In genomic region chr12:76448127-76448526, GRCm38 (mm10) we compare ENCODE assay signal across 23 mouse cellular contexts. TPM values are rescaled to one million over a fixed set of nuclear protein-coding genes. Genes with fewer than 3 reads are reported as not detected.
A peak's percentile ranks its signal among the peaks of the same experiment; 100 is the strongest.
DNase-seq lines count a peak whose midpoint lies in the region; ATAC-seq and TF ChIP-seq lines count a peak whose summit lies in the region.
"Had no signal": no experiment of that assay in that cellular context is flagged by ENCODE, and none has a peak within 500 bp of the region (broad histone marks: within the 10 kb centered on the region; RNA-seq: fewer than 3 reads in every experiment).

No protein-coding gene starts in this region.

- H3K4me1 ChIP-seq in heart, embryonic 14.5 days (ENCODE audit: control insufficient read depth in 2 of 2, insufficient read depth in 2 of 2, low read length in 2 of 2), result peaks cover 3 to 12% of the 10 kb centered on the region in 2 experiments; a peak in 2 of 4 replicates
- peaks cover 7% of the 10 kb centered on the region; the same call in 1 of the 2 replicates for H3K4me1 ChIP-seq in lung, embryonic 15.5 days
- H3K4me1 ChIP-seq in intestine, postnatal 0 days (replicated peaks; ENCODE audit: control insufficient read depth, insufficient read depth, low read length), result no peaks in the 10 kb centered on the region
- no peaks in the 10 kb centered on the region for H3K4me1 ChIP-seq in forebrain, embryonic 12.5 days
- H3K4me1 ChIP-seq: embryonic facial prominence, embryonic 15.5 days; forebrain, embryonic 15.5 days; neural tube, embryonic 15.5 days had no signal

- H3K4me2 ChIP-seq in heart, embryonic 14.5 days (ENCODE audit: low read length), result peak overlapping the region; percentile 57
- peak overlapping the region; percentile 44 for H3K4me2 ChIP-seq in lung, embryonic 15.5 days
- no peak overlapping the region for H3K4me2 ChIP-seq in intestine, postnatal 0 days (replicated peaks; ENCODE audit: low read depth)
- no peak overlapping the region for H3K4me2 ChIP-seq in forebrain, embryonic 12.5 days
- H3K4me2 ChIP-seq: embryonic facial prominence, embryonic 15.5 days; forebrain, embryonic 15.5 days; midbrain, embryonic 11.5 days; neural tube, embryonic 15.5 days had no signal

- peak overlapping the region; percentile 67 for H3K9ac ChIP-seq in heart, embryonic 14.5 days (ENCODE audit: low read length)
- no peak overlapping the region for H3K9ac ChIP-seq in lung, embryonic 15.5 days
- no peak overlapping the region for H3K9ac ChIP-seq in intestine, postnatal 0 days (ENCODE audit: low read depth, low read length)
- H3K9ac ChIP-seq in forebrain, embryonic 12.5 days, result no peak overlapping the region
- H3K9ac ChIP-seq: embryonic facial prominence, embryonic 15.5 days; forebrain, embryonic 15.5 days; neural tube, embryonic 15.5 days had no signal

- TF ChIP-seq CTCF in intestine, postnatal 0 days (IDR thresholded peaks at IDR 0.05; ENCODE audit: low read depth), result no peak

- no peaks in the 10 kb centered on the region for H3K27me3 ChIP-seq in heart, embryonic 14.5 days (ENCODE audit: control insufficient read depth, insufficient read depth, low read length)
- no peaks in the 10 kb centered on the region for H3K27me3 ChIP-seq in lung, embryonic 15.5 days
- no peaks in the 10 kb centered on the region for H3K27me3 ChIP-seq in intestine, postnatal 0 days (replicated peaks; ENCODE audit: control insufficient read depth, insufficient read depth, low read length)
- no peaks in the 10 kb centered on the region for H3K27me3 ChIP-seq in forebrain, embryonic 12.5 days
- H3K27me3 ChIP-seq: CH12.LX; embryonic facial prominence, embryonic 15.5 days; forebrain, embryonic 15.5 days; neural tube, embryonic 15.5 days; Patski had no signal

- peak overlapping the region; percentile 71 to 81 for H3K27ac ChIP-seq in heart, embryonic 14.5 days (replicated peaks in 1 of 2; ENCODE audit: control insufficient read depth in 1 of 2, insufficient read depth in 1 of 2, low read depth in 2 of 2, low read length in 2 of 2)
- H3K27ac ChIP-seq in lung, embryonic 15.5 days, result peak overlapping the region; percentile 51; the same call in 1 of the 2 replicates
- 0 out of 2 replicates have a peak overlapping the region, but pooled peaks have one; percentile 5 for H3K27ac ChIP-seq in intestine, postnatal 0 days (ENCODE audit: low read depth, low read length)
- no peak overlapping the region for H3K27ac ChIP-seq in forebrain, embryonic 12.5 days
- H3K27ac ChIP-seq: embryonic facial prominence, embryonic 15.5 days; forebrain, embryonic 15.5 days; neural tube, embryonic 15.5 days had no signal

- DNase-seq in heart, postnatal 14 days, result no peak
- DNase-seq in lung, postnatal 25 days (ENCODE audit: low spot score), result no peak
- DNase-seq: adrenal gland, postnatal 36 days; B cell, adult 2 months; cerebellum, adult 9-10 months; kidney, adult 8-10 months; kidney, postnatal 25 days; layer of hippocampus, postnatal 36 days; thymus, postnatal 14 days had no signal

- H3K9me3 ChIP-seq in heart, embryonic 14.5 days (ENCODE audit: control insufficient read depth, low read length), result no peaks in the 10 kb centered on the region
- no peaks in the 10 kb centered on the region for H3K9me3 ChIP-seq in lung, embryonic 15.5 days
- no peaks in the 10 kb centered on the region for H3K9me3 ChIP-seq in intestine, postnatal 0 days (ENCODE audit: control insufficient read depth)
- H3K9me3 ChIP-seq in forebrain, embryonic 12.5 days, result no peaks in the 10 kb centered on the region
- H3K9me3 ChIP-seq: embryonic facial prominence, embryonic 15.5 days; forebrain, embryonic 15.5 days; G1E; neural tube, embryonic 15.5 days had no signal

- no peaks in the 10 kb centered on the region for H3K36me3 ChIP-seq in heart, embryonic 14.5 days (ENCODE audit: control insufficient read depth, insufficient read depth, low read length)
- H3K36me3 ChIP-seq in lung, embryonic 15.5 days, result no peaks in the 10 kb centered on the region
- no peaks in the 10 kb centered on the region for H3K36me3 ChIP-seq in intestine, postnatal 0 days (ENCODE audit: control insufficient read depth, insufficient read depth)
- H3K36me3 ChIP-seq in forebrain, embryonic 12.5 days (replicated peaks), result no peaks in the 10 kb centered on the region
- H3K36me3 ChIP-seq: embryonic facial prominence, embryonic 15.5 days; forebrain, embryonic 15.5 days; neural tube, embryonic 15.5 days had no signal

- H3K4me3 ChIP-seq in heart, embryonic 14.5 days (ENCODE audit: control insufficient read depth in 1 of 2, insufficient read depth in 1 of 2, low read depth in 1 of 2, low read length in 2 of 2), result peak overlapping the region; percentile 25 to 30; a peak in 3 of 4 replicates
- no peak overlapping the region for H3K4me3 ChIP-seq in lung, embryonic 15.5 days
- H3K4me3 ChIP-seq in intestine, postnatal 0 days (ENCODE audit: low read depth, low read length), result no peak overlapping the region
- no peak overlapping the region for H3K4me3 ChIP-seq in forebrain, embryonic 12.5 days (replicated peaks)
- H3K4me3 ChIP-seq: embryonic facial prominence, embryonic 15.5 days; forebrain, embryonic 15.5 days; neural tube, embryonic 15.5 days had no signal

- intact Hi-C loops in heart, postnatal 14 days (cut with DNase I), result no loop called here

- 33% methylated on average over 6 of the region's 6 CpGs for WGBS in heart, embryonic 14.5 days
- 44% methylated on average over 6 of the region's 6 CpGs for WGBS in lung, embryonic 15.5 days
- 61% methylated on average over 6 of the region's 6 CpGs for WGBS in intestine, postnatal 0 days
- 85% methylated on average over 6 of the region's 6 CpGs for WGBS in forebrain, embryonic 12.5 days

- ATAC-seq in heart, embryonic 14.5 days (ENCODE audit: insufficient number of reproducible peaks, insufficient read depth, low FRiP score, low read depth), result 0 out of 2 replicates have a peak, but pooled peaks have one; percentile 59
- no peak for ATAC-seq in lung, embryonic 15.5 days (ENCODE audit: borderline replicate concordance, extremely low read depth, low FRiP score, low TSS enrichment)
- ATAC-seq in intestine, postnatal 0 days, result no peak
- ATAC-seq in forebrain, embryonic 12.5 days (ENCODE audit: low FRiP score), result no peak
- no peak for ATAC-seq in megakaryocyte, adult 5-6 weeks (ENCODE audit: poor library complexity, severe bottlenecking)
- ATAC-seq: forebrain, embryonic 15.5 days; Patski had no signal

RNA-seq across cellular contexts. Expression of gene Ppp1r36, which starts 30.8 kb away (rescaled TPM):
- polyA plus RNA-seq in heart, embryonic 14.5 days (2014; fragmentation: Nextera tagmentation; extraction: Ambion mirVana), result 2.4 and 3.9 TPM in 2 replicates
- total RNA-seq in heart, postnatal 14 days (2021), result under 1 TPM; 0.24 to 0.78 TPM
- 4.9 and 5.0 TPM in 2 replicates for polyA plus RNA-seq in lung, embryonic 15.5 days (2015; fragmentation: Nextera tagmentation; extraction: Ambion mirVana)
- polyA plus RNA-seq in intestine, postnatal 0 days (2015; fragmentation: Nextera tagmentation; extraction: Ambion mirVana), result 0.90 and 1.1 TPM in 2 replicates
- 0.13 and 0.93 TPM in 2 replicates for polyA plus RNA-seq in forebrain, embryonic 12.5 days (2016; fragmentation: Nextera tagmentation; extraction: Ambion mirVana)
- total RNA-seq in megakaryocyte, adult 5-6 weeks (2015), result 0.58 TPM in 1 of 2 replicates, not detected in the other
- 0.18 TPM in 1 of 2 replicates, not detected in the other for total RNA-seq in megakaryocyte, adult 5-6 weeks (2017)
- total RNA-seq: adrenal gland, postnatal 36 days; CH12.LX; gastrocnemius, adult 8-10 months had no signal
- polyA plus RNA-seq: G1E; liver, adult 2 months; Patski had no signal

RNA-seq across cellular contexts. Expression of gene Hspa2, which starts 44.2 kb away (rescaled TPM):
- 14.8 and 15.6 TPM in 2 replicates for polyA plus RNA-seq in heart, embryonic 14.5 days (2014; fragmentation: Nextera tagmentation; extraction: Ambion mirVana)
- 10 to 100 TPM in 1 of 2 experiments, 1 to 10 TPM in 1; 9.7 to 10.7 TPM for total RNA-seq in heart, postnatal 14 days (2021)
- polyA plus RNA-seq in lung, embryonic 15.5 days (2015; fragmentation: Nextera tagmentation; extraction: Ambion mirVana), result 8.5 and 10.5 TPM in 2 replicates
- 16.9 and 23.5 TPM in 2 replicates for polyA plus RNA-seq in intestine, postnatal 0 days (2015; fragmentation: Nextera tagmentation; extraction: Ambion mirVana)
- polyA plus RNA-seq in forebrain, embryonic 12.5 days (2016; fragmentation: Nextera tagmentation; extraction: Ambion mirVana), result 4.6 and 4.8 TPM in 2 replicates
- total RNA-seq in megakaryocyte, adult 5-6 weeks (2015), result 1.3 and 2.2 TPM in 2 replicates
- 4.8 and 6.7 TPM in 2 replicates for total RNA-seq in megakaryocyte, adult 5-6 weeks (2017)

Comparison
In these comparisons a context has a peak if more than half of its experiments do, and no peak if none do; other contexts are left out.
1. H3K4me2 ChIP-seq: peak in heart, embryonic 14.5 days (single experiment) and lung, embryonic 15.5 days (single experiment); none in intestine, postnatal 0 days (single experiment) and forebrain, embryonic 12.5 days (single experiment).
2. H3K4me3 ChIP-seq: peak in heart, embryonic 14.5 days (2 of 2); none in lung, embryonic 15.5 days (single experiment), intestine, postnatal 0 days (single experiment) and forebrain, embryonic 12.5 days (single experiment).